Mouse (Mus musculus) R1 (cell line): ENCODE measurements around the gene Npas2.

Experiments used
- DNase-seq: peaks from one replicate; pipeline ENCODE4 v3.0.0-alpha.2; 2018; ENCODE audit warnings: low read depth, low spot score

Npas2 gene

DNA sequence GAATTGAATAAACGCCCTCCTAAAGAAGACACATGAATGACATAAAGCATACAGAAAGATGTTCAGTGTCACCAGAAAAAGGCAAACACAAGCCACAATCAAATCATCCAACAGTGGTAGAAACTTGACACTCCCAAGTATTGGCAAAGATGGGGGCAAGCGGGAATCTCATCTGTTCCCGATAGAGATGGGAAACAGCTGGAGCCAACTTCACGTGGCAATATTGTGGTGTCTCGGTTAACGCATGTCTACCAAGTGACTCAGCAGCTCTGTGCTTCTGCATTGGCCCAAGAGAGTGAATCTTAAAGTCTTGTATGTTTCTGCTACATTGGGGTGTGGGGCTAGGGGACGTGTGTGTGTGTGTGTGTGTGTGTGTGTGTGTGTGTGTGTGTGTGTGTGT is 89.8 kb downstream of the Npas2 start:
- no peak for DNase-seq

DNA sequence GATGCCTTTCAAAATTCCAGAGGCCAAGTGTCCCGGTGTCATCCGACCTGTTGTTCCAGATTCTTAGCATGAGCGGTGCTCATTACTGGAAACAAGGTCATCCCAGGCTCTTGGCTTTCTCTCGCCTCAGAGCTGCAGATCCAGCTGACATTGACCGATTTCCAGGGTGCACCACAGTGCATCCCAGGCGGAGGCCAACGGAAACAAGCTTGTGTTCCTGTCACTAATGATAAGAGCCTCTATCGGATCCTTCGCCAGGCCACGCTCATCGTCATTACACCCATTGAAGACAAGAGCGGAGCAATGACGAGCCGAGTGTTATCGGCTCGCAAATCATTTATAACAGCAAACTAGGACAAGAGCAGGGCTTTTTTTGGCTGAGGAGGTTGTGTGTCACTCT is 91.3 kb downstream of the Npas2 start:
- DNase-seq = no peak

DNA sequence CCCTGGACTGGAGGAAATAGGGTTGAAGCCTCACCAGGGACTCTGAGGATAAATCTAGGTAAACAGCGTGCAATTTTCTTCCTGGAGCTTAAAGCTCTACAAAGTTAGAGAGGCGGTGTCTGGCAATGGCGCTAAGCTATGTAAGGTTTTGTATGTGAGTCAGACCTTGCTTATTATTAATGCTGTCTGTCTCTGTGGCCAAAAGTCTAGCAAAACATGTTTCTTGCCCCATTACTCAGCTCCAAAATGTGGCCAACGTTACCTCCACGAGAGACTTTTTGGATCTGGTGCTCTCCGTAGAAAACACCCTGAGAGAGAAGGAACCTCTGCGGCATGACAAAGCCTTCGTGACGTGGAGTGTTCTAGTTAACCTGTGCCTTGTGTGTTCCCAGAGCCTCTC is 93.5 kb downstream of the Npas2 start:
- no peak for DNase-seq

DNA sequence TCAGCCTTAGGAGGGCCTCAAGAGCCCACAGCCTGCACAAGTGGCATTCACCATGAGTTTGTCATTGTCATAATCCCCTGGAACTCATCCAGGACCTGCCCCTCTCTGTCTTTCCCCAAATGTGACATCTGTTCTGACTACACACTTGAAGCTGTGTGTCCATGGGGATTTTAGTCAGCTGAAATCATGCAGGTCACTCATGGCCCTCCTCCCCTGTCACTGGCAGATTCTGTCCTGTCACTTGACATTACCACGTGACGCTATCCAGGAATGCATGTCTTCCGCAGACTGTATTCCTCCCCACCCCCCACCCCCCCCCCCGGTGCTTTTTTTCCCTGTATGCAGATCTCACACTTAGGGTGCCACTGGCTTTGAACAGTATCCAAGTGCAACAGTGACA is 94.3 kb downstream of the Npas2 start:
- DNase-seq = no peak

DNA sequence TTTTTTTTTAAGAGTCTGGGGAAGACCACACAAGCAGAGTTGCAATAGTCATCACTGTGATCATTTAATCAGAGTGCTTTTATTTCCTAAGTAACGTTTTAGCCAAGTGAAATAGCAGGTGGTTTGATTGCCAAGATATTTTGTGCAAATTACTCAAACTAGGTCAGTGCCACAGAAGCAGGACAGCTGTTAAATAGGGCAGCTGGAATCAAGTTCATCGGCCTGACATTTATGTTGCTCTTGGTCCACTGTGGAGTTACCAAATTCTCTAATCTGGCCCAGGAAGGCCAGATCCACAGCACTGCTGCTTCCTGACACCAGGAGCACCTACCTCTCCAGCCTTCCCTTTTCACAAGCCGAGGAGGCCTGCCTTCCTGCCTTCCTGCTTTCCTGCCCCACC is 94.9 kb downstream of the Npas2 start:
- DNase-seq = no peak

DNA sequence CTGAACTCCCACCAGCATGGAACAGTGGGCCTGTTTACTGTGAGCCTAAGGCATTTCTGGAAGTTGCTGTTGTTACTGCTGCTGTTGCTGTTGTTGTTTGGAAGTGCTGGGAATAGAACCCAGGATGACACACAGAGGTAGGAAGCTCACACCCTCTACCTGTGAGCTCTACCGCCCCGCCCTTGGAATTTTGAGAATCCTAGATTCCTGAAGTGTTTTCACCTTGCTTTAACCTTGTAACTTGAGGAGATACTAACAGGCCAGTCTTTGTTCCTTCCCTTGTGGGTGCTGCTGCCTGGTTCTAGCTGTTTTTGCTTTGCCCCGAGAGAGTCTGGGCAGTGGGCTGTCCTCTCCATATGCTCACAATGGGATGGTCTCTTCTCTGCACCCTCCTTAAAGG is 98.5 kb downstream of the Npas2 start:
- peak; percentile 85 for DNase-seq

DNA sequence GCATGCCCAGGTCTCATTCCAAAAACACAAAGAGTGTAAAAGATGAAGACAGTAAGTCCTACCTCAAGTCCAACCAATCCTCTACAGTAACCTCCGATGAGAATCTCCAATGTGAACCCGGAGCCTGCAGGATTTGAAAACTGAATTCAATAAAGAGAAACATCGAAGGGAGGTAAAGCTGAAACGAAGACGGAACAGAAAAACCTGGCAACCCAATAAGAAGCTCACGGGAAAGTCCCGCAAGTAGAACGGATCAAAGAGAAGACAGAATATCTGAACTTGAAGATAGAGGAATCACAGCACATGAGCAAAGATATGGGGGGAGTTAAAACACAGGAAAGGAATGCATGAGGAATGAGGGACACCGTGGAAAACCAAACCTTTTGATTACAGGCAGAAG is 104.8 kb downstream of the Npas2 start:
- no peak for DNase-seq

DNA sequence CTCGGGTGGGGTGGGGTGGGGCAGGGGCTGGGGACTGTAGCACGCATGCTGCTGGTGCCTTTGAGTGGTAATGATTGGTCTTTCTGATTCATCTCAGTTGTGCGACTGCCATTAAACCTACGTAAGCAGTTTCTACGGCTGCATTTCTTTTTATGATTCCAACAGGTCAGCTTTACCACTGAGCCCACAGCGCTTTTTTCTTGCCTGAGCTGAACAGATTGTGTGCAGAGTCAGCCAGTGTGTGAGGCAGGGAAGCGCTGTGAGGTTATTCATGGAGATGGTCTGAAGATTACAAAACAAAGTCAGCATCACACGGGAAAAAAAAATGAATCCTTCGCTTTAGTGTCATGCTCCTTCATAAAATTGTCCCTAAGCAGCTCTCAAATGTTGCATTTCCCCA is 106.7 kb downstream of the Npas2 start:
- no peak for DNase-seq

DNA sequence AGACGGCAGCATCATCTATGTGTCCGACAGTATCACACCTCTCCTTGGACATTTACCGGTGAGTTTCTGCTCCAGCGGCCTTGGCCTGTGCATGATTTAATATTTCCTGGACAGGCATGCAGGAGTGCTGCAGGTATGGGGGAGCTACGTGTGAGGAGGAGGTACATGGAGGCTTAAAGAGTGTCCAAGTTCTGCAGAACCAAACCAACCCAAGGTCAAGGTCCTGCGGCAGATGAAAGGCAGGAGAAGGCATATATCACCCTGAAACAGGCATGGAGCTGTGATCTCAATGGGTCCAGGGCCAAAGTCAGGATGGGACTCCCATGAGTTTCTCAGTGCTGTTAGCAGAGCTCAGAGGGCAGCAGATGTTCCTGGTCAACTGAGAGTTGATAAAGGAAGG is 107.1 kb downstream of the Npas2 start:
- no peak for DNase-seq

DNA sequence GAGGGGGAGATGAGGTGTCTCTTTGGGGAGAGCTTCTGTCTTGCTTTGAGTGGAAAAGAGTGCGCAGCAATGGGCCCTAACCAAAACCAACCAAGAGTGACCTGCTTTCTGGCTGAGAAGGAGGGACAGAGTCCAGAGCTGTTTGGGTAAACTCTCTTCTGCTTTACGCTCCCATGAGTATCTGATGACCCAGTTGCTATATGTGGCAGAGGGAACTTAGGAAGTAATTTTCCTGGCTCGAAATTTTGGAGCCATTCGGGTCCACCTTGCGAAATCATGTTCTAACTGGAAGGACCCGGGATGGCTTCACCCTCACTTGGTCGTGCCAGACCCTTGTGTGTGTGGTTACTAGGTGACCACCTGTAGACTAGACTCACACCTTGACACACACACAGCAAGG is 108.7 kb downstream of the Npas2 start:
- no peak for DNase-seq

DNA sequence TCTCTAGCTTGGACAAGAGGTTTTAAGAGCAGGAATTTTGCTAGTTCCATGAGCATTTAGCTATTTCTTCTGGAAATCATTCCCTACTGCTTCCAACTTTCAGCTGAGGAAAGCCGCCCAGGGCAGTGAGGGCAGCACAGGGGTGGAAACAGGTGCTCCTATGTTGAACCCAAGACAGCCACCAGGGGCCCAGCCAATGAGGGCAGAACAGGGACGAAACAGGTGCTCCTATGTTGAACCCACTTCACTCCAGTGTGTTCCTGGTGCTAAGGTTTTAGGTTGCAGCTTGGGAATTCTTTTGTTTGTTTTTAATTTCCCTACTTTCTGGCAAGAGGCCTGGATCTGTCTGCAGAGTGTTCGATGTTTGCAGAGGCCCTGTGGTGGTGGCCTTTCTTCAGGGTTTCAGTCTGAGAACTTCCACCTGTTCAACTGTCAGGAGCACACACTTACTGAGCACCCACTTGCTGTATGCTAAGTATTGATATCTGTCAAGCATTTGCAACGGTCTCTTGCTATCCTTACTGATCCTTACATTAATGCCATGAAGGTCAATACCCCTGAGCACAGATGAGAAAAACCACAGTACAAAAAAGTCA is 109.6 kb downstream of the Npas2 start:
- DNase-seq = no peak

DNA sequence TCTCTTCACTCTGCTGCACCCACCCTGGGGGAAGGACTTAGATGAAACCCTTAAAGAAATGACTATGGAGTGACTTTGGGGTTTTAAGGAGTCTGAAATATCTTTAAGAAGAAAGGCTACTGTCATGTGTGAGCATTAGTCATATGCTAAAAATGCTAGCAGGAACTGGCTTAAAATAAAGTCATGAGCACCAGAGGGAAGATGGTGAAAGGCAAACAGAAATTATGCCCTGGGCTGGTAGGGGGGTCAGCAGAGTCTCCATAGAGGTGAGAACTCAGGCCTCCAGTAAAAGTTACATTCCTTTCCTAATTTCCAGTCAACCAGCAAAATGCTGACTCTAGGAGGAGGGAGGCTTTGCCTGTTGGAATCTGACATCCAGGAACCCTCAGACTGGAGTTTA is 113.8 kb downstream of the Npas2 start:
- DNase-seq = no peak

DNA sequence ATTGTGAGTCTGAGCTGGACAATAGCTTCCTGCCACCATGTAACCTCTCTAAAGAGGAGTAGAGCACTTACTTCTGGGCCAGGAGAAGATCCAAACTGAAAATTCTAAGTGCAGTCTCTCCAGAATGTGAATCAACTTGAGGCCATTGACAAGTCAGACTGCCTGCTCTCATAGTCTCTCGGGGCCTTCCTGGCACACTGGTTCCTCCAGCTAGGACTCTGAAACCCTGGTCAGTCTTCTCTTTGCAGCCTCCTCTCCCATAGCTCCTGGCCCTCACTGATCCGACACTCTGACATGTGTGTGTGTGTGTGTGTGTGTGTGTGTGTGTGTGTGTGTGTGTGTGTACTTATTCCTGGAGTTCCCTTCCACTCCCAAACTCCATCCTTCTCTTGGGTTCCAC is 114.4 kb downstream of the Npas2 start:
- DNase-seq = no peak

DNA sequence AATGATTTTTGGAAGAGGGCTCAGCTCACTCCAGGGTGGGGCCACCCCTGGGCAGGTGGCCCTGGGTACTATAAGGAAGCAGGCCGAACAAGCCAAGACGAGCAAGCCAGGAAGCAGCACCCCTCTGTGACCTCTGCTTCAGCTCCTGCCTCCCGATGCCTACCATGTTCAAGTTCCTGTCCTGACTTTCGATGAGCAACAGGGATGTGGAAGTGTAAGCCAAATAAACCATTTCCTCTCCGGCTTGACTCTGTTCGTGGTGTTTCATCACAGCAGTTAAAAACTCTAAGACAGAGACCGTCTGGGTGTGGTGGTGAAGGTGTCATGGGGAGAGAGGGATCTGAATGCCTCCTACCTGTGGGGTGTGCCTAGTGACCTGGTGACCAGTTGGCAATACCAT is 116.0 kb downstream of the Npas2 start:
- no peak for DNase-seq

DNA sequence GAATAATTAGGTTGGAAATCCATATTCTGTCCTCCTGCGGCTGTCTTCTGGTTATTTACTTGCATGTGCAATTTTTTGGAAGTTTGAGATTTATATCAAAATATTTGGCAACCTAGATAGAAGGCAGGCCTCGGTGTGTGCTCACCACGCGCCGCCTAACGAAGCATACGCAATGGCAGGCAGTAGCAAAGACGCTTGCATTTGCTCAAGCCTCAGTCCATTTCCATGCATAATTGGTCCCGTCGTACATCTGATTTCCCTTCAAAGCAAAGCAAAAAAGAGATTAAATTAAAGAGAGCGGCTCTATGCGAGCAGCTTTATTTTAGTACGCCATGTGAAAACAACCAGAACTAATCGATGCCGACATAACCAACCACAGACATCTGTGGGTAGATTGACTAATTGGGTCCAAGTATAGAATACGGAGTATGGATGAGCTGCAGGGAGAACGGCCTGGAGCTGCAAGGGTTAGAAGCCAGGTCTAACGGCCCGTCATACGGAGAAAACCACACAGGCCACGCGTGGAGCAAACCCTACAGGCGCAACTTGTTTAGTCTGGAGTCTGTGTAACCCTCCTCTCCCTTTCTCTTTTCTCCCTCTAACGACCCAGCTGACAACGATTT is 118.9 kb downstream of the Npas2 start:
- no peak for DNase-seq

DNA sequence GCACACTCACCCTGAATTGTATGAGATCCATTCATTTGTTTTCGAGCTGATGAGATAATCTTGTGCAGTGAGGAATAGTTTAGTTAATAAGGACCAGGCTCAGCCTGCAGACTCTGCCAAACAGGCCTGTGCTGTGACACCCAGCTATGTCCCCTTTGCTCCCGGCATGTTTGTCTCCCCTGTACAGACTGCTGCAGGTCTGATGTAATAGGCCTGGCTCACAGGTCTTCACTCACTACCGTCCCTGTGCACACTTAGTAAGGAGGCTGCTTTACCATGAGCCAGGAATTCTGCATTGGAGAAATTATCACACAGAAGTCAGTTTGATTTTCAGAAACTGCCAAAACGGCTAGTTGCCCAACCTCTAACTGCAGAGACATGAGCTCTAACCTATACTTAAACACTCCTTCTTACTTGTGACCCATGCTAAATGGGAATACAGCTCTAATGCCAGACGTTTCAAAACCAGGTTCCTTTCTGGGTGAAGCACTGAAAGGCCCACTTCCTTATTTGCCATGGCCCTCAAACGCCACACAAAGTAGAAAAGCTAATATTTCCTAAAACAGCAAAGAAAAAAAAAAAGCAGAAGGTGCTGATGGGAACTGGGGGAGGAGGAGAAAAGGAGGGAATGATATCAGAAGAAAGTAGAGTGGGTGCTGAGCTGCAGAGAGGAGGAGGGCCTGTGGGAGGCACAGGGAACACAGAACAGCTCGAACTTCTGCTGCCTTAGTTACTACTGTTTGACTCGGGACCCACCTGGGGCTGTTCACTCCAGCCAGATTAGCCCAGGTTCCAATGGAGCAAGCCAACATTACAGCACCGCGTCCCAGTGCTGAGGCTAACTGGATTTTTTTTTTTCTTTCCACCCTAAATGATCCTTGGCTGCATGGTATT is 120.1 kb downstream of the Npas2 start:
- no peak for DNase-seq

DNA sequence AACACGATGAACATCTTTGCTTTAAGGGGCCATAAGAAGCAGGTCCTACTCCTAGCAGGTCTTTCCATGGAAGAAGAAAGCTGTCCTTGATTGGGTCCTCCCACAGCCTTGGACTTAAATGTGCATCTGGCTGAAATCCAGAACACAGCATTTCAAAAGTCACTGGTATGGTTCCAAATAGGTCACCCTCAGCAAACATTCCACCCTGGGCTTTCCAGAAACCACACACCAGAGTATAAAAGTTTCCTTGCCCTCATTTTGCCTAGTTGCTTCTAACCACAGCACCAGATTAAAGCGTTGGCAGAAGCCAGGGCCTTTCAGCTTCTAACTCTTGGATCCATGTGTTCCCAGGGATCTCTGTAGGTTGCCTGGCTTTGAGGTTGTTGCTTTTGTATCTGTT is 124.4 kb downstream of the Npas2 start:
- no peak for DNase-seq

DNA sequence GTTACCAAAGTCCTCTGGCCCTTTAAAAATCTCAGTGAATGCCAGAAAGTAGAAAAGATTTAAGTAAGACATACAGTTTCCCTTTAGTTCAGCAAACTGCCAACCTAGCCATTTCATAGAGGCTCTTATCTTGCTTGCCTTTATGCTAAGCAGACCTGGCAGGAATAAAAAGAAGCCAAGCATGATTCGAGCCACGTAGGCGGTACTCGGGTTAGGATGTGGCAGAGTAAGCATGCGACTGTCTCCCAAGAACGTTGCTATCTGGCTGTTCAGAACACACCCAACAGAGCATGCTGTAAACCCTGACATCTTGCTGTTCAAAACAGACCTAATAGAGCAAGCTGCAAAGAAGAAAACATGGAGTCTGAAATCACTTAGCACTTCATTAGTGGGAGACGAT is 125.3 kb downstream of the Npas2 start:
- DNase-seq = no peak

DNA sequence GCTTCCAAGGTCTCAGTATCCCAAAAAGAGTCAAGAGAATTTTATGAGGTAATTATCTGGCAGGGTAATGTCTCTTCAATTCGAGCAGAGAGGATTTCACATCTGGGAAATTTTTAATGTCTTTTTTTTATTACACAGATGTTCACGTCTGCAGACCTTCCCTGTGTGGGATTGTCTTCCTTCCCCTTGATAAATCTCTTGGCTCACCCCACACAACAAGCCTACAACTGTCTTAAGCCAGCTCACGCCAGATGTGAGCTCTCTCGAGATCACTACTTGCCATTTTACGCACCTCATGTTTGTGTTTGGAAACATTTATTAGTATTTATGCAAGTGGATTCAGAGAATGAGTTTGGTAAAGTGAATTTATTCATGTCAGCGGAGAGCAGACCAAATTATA is 128.4 kb downstream of the Npas2 start:
- no peak for DNase-seq

DNA sequence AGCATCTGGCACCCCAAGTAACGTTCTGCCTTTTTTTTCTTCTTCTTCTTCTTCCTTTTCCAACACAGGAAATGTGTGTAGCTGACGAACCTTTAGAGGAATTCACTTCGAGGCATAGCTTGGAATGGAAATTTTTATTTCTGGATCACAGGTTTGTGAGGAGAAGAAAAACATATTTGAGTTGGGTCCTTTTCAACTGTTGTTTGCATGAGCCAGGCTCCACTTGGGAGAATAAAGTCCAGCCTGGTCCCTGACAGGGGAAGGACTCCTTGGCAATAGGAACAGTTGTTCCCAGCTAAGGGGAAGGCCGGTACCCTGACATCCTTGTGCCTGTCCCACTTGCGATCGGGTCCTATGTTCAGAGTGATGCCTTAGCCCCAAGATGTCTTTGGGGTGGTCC is 131.7 kb downstream of the Npas2 start:
- no peak for DNase-seq

DNA sequence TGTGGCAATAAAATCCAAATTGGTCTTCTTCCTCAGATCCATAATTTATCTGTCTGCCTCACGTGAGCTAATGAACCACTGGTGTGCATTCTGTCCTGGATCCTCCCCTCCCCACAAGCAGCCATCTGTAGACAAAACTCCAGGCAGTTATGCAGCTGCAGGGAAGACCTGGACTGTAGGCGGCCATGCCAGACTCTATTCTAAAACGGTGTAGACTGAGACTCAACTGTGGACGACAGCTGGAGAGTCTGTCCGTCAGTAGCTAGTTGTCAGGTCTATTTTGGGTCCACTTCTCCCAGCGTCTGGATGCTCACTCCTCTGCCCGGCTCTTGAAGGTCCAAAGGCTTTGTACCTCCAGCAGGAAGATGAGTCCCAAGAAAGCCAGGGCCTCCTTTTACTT is 134.0 kb downstream of the Npas2 start:
- DNase-seq = no peak

DNA sequence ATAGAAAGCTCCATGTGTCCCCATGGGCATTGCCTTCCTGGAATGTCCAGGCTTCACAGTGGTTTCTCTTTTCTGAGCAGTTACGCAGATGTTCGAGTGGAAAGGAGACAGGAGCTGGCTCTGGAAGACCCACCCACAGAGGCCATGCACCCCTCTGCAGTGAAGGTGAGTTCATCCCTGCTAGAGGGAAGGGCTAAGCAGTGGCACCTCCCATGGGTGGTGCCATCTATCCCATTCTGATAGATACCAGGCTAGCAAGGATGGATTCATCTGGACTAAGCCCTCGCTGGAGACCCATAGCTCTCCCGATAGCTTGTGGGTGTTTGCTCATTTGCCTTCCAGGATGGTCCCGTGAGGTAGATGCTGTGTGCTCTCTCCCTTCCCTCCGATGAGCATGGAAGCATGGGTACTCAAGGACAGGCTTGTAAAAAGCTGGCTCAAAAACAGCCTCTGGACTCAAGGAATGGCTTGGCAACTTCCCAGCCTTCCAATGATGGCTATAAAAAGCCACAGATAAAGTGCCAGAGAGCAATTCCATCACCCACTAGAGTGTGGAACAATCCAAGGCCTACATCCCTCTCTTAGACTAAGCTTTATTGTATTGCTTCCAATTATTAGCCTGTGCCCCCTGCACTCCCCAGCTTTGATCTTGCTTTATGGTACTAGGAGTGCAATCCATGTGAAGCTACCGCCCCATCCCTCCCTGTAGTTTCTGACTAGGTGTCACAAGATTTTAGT is 137.5 kb downstream of the Npas2 start:
- no peak for DNase-seq
